Mouse (Mus musculus) CD4-positive helper T cell, adult 2 months (primary cell): Measurements from ENCODE around the gene Sept12.

Experiments
- DNase-seq: peaks from one replicate; pipeline ENCODE4 v3.0.0-alpha.2; 2012; ENCODE audit warnings: low read depth, missing footprints, low spot score

Gene Sept12

GRCm38 (mm10) chr16:4997553-4997952, at the start of gene Sept12:
Gene Sept12 (minus strand): TSS chr16:4997852.
- DNase-seq: no peak

- no peak for DNase-seq
Measured at GRCm38 (mm10) chr16:5045322-5045721, 47.7 kb upstream of the Sept12 start.

GRCm38 (mm10) chr16:5036649-5037234, 39.1 kb upstream of the Sept12 start:
- no peak for DNase-seq

- no peak for DNase-seq
Measured at GRCm38 (mm10) chr16:5035591-5035990, 37.9 kb upstream of the Sept12 start.

- DNase-seq: peak; percentile 51
Measured at GRCm38 (mm10) chr16:5029847-5030246, 32.2 kb upstream of the Sept12 start.

GRCm38 (mm10) chr16:5024021-5024420, 26.4 kb upstream of the Sept12 start:
- no peak for DNase-seq

GRCm38 (mm10) chr16:5014578-5014977, 16.9 kb upstream of the Sept12 start:
- no peak for DNase-seq

GRCm38 (mm10) chr16:5013054-5013838, 15.6 kb upstream of the Sept12 start, which contains the start of gene Rogdi:
Gene Rogdi (minus strand): TSS chr16:5013553.
- peak; percentile 97 for DNase-seq

GRCm38 (mm10) chr16:5012036-5013005, 14.7 kb upstream of the Sept12 start:
- DNase-seq: no peak

GRCm38 (mm10) chr16:5011285-5011684, 13.6 kb upstream of the Sept12 start:
- DNase-seq: no peak

GRCm38 (mm10) chr16:5010371-5010935, 12.8 kb upstream of the Sept12 start:
- no peak for DNase-seq

- no peak for DNase-seq
Measured at GRCm38 (mm10) chr16:5008076-5008475, 10.4 kb upstream of the Sept12 start.

- no peak for DNase-seq
Measured at GRCm38 (mm10) chr16:5007492-5007891, 9.8 kb upstream of the Sept12 start.

GRCm38 (mm10) chr16:5007067-5007466, 9.4 kb upstream of the Sept12 start, which contains the start of gene Smim22:
Gene Smim22 (plus strand): TSS chr16:5007288.
- DNase-seq: no peak

GRCm38 (mm10) chr16:5000611-5001010, 3.0 kb upstream of the Sept12 start:
- no peak for DNase-seq

- DNase-seq: no peak
Measured at GRCm38 (mm10) chr16:4998984-4999383, 1.3 kb upstream of the Sept12 start.

- DNase-seq: no peak
Measured at GRCm38 (mm10) chr16:4993276-4993675, 4.4 kb downstream of the Sept12 start.

GRCm38 (mm10) chr16:4984717-4985116, 12.9 kb downstream of the Sept12 start:
- DNase-seq: no peak

- peak; percentile 47 for DNase-seq
Measured at GRCm38 (mm10) chr16:4979755-4980380, 17.8 kb downstream of the Sept12 start.

GRCm38 (mm10) chr16:4978275-4979051, 19.2 kb downstream of the Sept12 start:
- DNase-seq: no peak
